Mouse (Mus musculus) erythroblast, adult 5-6 weeks (primary cell): Measurements from ENCODE around the gene Gm5244. TPM values are rescaled to one million over a fixed set of nuclear protein-coding genes. Genes with fewer than 3 reads are reported as not detected.

Source experiments
- ATAC-seq: replicated peaks from 2 replicates; pipeline ENCODE4 v1.8.0; 2016; ENCODE audit warnings: moderate number of reproducible peaks, mild to moderate bottlenecking, moderate TSS enrichment, inconsistent platforms; ENCODE audit not compliant: poor library complexity, low FRiP score, severe bottlenecking
- total RNA-seq, 2 experiments: library from RNA; stranded (forward) in 1 of 2; stranded (reverse) in 1 of 2; fragments of 150-400 nt in 1 of 2; fragments of 200-764, 138-1000 nt in 1 of 2; gene quantifications; 2 replicates each; pipeline versions ENCODE4 v1.2.3 to v1.2.4; 2015 to 2017; ENCODE audit warnings: low replicate concordance in 2 of 2

Gene Gm5244
- total RNA-seq, 2 experiments from 2014 or later = not detected

GRCm38 (mm10) chr19:12893424-12893823 is 46.9 kb downstream of the Gm5244 start, which contains the start of gene Olfr1446:
Gene Olfr1446, minus strand, starts transcription at chr19:12893524.
- ATAC-seq = no peak

Other genes with a start within 250 kb of the Gm5244 start
- gene Gm4952, start 246.7 kb upstream of the Gm5244 start, total RNA-seq (2015; ENCODE audit: low replicate concordance) = not detected in 2 replicates
- gene Gm4952, start 246.7 kb upstream of the Gm5244 start, total RNA-seq (2017; ENCODE audit: low replicate concordance) = 0.14 TPM in 1 of 2 replicates, not detected in the other
- not detected in 2 replicates for gene Glyat, start 213.4 kb upstream of the Gm5244 start, total RNA-seq (2015; ENCODE audit: low replicate concordance)
- not detected in 2 replicates for gene Glyat, start 213.4 kb upstream of the Gm5244 start, total RNA-seq (2017; ENCODE audit: low replicate concordance)
- gene Olfr1442, start 176.2 kb upstream of the Gm5244 start, total RNA-seq (2015; ENCODE audit: low replicate concordance) = not detected in 2 replicates
- gene Olfr1442, start 176.2 kb upstream of the Gm5244 start, total RNA-seq (2017; ENCODE audit: low replicate concordance) = not detected in 2 replicates
- gene Olfr1443, start 168.6 kb upstream of the Gm5244 start, total RNA-seq (2015; ENCODE audit: low replicate concordance) = not detected in 2 replicates
- not detected in 2 replicates for gene Olfr1443, start 168.6 kb upstream of the Gm5244 start, total RNA-seq (2017; ENCODE audit: low replicate concordance)
- gene Keg1, start 150.9 kb upstream of the Gm5244 start, total RNA-seq (2015; ENCODE audit: low replicate concordance) = not detected in 2 replicates
- gene Keg1, start 150.9 kb upstream of the Gm5244 start, total RNA-seq (2017; ENCODE audit: low replicate concordance) = not detected in 2 replicates
- gene Cntf, start 81.0 kb upstream of the Gm5244 start, total RNA-seq (2015; ENCODE audit: low replicate concordance) = 7.5 TPM in 1 of 2 replicates, not detected in the other
- not detected in 2 replicates for gene Cntf, start 81.0 kb upstream of the Gm5244 start, total RNA-seq (2017; ENCODE audit: low replicate concordance)
- 21.7 and 24.5 TPM in 2 replicates for gene Zfp91, start 50.6 kb upstream of the Gm5244 start, total RNA-seq (2015; ENCODE audit: low replicate concordance)
- 34.2 and 51.3 TPM in 2 replicates for gene Zfp91, start 50.6 kb upstream of the Gm5244 start, total RNA-seq (2017; ENCODE audit: low replicate concordance)
- gene Lpxn, start 50.5 kb upstream of the Gm5244 start, total RNA-seq (2015; ENCODE audit: low replicate concordance) = 3.8 and 5.6 TPM in 2 replicates
- gene Lpxn, start 50.5 kb upstream of the Gm5244 start, total RNA-seq (2017; ENCODE audit: low replicate concordance) = 3.3 and 4.3 TPM in 2 replicates
- gene Olfr1444, start 10.6 kb downstream of the Gm5244 start, total RNA-seq (2015; ENCODE audit: low replicate concordance) = not detected in 2 replicates
- gene Olfr1444, start 10.6 kb downstream of the Gm5244 start, total RNA-seq (2017; ENCODE audit: low replicate concordance) = not detected in 2 replicates
- not detected in 2 replicates for gene Olfr1445, start 37.2 kb downstream of the Gm5244 start, total RNA-seq (2015; ENCODE audit: low replicate concordance)
- gene Olfr1445, start 37.2 kb downstream of the Gm5244 start, total RNA-seq (2017; ENCODE audit: low replicate concordance) = not detected in 2 replicates
- not detected in 2 replicates for gene Olfr1446, start 46.8 kb downstream of the Gm5244 start, total RNA-seq (2015; ENCODE audit: low replicate concordance)
- 0.42 TPM in 1 of 2 replicates, not detected in the other for gene Olfr1446, start 46.8 kb downstream of the Gm5244 start, total RNA-seq (2017; ENCODE audit: low replicate concordance)
- not detected in 2 replicates for gene Olfr1447, start 57.1 kb downstream of the Gm5244 start, total RNA-seq (2015; ENCODE audit: low replicate concordance)
- gene Olfr1447, start 57.1 kb downstream of the Gm5244 start, total RNA-seq (2017; ENCODE audit: low replicate concordance) = not detected in 2 replicates
- not detected in 2 replicates for gene Olfr1448, start 77.7 kb downstream of the Gm5244 start, total RNA-seq (2015; ENCODE audit: low replicate concordance)
- 0.42 TPM in 1 of 2 replicates, not detected in the other for gene Olfr1448, start 77.7 kb downstream of the Gm5244 start, total RNA-seq (2017; ENCODE audit: low replicate concordance)
- not detected in 2 replicates for gene Olfr1449, start 84.2 kb downstream of the Gm5244 start, total RNA-seq (2015; ENCODE audit: low replicate concordance)
- gene Olfr1449, start 84.2 kb downstream of the Gm5244 start, total RNA-seq (2017; ENCODE audit: low replicate concordance) = not detected in 2 replicates
- gene Olfr1450, start 103.6 kb downstream of the Gm5244 start, total RNA-seq (2015; ENCODE audit: low replicate concordance) = not detected in 2 replicates
- gene Olfr1450, start 103.6 kb downstream of the Gm5244 start, total RNA-seq (2017; ENCODE audit: low replicate concordance) = not detected in 2 replicates
- gene Olfr1451, start 148.3 kb downstream of the Gm5244 start, total RNA-seq (2015; ENCODE audit: low replicate concordance) = not detected in 2 replicates
- gene Olfr1451, start 148.3 kb downstream of the Gm5244 start, total RNA-seq (2017; ENCODE audit: low replicate concordance) = not detected in 2 replicates
- gene Olfr1453, start 181.6 kb downstream of the Gm5244 start, total RNA-seq (2015; ENCODE audit: low replicate concordance) = not detected in 2 replicates
- 0.98 TPM in 1 of 2 replicates, not detected in the other for gene Olfr1453, start 181.6 kb downstream of the Gm5244 start, total RNA-seq (2017; ENCODE audit: low replicate concordance)
- gene Olfr1454, start 213.9 kb downstream of the Gm5244 start, total RNA-seq (2015; ENCODE audit: low replicate concordance) = not detected in 2 replicates
- not detected in 2 replicates for gene Olfr1454, start 213.9 kb downstream of the Gm5244 start, total RNA-seq (2017; ENCODE audit: low replicate concordance)